Mouse (Mus musculus) left cerebral cortex, adult 11 months (tissue): ENCODE measurements around the gene Fkbp14.

Experiments
- DNase-seq: peaks from one replicate; pipeline ENCODE4 v3.0.0; 2022; ENCODE audit warnings: low spot score

Gene Fkbp14

DNA sequence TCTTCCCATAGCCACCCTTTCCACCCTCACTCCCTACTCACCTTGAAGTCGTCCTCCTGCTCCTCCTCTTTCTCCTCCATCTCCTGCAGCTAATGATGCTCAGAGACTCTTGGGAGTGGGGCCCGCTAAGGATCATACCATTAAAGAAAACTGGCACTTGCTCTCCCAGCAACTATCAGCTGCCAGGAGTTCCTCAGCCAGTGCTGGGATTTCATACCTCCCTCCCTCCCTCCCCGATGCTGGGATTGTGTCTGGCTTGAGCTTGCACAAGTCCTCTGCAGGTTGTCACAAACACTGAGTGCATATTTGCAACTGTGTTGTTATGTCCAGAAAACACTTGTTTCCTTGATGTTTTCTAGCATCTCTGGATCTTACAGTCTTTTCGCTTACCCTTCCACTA is at the start of gene Fkbp14:
TSS of gene Fkbp14 (minus strand) at position 101 of the 400 bp plus-strand sequence.
- no peak for DNase-seq

DNA sequence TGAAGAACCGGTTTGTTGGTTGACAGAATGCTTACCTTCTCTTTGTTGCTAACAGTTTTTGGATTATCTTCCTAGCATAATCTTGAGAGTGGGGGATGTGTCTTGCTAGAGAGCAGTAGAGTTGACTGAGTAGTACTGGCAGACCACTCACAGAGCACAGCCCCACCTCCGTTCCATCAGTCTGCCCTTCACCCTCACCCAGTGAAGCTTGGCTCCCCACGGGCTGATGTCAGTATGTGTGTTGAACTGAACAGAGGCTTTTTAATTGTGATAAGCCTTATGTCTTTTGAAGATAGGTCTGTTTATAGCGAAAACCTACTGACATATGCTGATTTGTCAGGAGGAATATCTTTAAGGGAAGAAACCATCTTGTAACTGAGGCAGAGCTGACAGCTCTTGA is 46.1 kb upstream of the Fkbp14 start:
- DNase-seq: no peak

DNA sequence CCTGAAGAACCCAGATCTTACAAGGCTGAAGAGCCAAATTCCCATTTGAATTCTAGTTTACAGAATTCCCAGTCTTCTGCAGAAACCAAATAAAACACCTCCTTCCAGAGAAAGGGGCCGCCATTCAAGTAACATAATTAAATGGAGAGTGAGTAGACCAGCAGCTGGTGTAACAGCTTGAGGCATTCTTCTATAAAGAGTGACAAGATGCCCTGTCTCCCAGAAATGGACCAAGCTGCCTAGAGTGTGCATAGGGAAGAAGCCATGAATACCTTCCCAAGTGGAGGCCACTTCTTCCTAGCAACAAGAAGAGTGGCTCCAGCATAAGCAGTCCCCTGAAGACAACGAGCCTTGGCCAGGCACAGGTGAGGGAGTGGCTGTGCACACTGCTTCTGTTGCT is 44.8 kb upstream of the Fkbp14 start:
- DNase-seq: no peak

DNA sequence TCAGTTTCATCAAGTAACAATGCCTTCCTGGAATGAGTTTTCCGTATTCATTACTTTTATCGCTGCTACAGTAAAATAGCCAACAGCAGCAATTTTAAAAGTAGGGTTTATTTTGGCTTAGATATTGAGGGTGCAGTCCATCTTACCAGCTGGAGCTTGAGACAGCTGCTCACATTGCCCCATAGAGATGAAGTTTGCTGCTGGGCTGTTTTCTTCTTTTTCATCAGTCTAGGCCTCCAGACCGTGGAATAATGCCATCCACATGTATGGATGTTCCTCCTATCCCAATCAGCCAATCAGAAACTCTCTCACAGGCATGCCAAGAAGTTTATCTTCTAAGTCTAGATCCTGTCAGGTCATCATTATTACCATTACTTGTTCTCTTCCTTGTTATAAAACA is 42.8 kb upstream of the Fkbp14 start:
- no peak for DNase-seq

DNA sequence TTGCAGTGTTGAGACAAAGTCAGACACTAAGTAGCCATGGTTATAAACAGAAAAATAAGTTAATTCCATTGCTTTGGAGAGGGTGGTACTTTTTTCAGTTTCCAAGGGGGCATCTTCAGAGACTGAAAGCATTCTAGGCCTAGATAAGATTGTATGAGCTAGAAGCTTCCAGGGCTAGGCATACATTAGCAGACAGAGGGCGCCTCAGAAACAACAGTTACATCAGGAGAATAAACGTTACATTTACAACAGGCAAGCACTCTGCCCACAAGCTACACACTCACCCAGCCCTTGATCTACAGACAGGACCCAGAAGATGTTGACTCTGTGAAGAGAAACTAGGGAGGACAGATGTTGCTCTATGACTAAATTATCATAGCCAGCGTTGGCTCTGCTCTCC is 34.4 kb upstream of the Fkbp14 start:
- DNase-seq: no peak

DNA sequence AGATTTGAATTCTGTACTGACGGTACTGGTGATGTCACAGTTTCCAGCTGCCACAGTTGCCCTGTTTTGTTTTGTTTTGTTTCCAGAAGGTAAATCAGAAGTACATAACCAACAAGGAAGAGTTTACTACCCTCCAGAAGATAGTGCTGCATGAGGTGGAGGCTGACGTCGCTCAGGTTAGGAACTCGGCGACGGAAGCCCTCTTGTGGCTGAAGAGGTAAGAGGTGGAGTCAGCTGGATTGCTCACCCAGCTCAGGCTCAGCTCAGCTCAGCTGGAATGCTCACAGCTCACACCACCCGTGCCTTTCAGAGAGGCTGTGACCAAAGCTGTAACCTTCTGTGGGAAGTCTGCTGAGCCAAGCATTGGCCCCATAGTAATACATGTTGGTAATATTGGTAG is 32.6 kb upstream of the Fkbp14 start:
- DNase-seq: no peak

DNA sequence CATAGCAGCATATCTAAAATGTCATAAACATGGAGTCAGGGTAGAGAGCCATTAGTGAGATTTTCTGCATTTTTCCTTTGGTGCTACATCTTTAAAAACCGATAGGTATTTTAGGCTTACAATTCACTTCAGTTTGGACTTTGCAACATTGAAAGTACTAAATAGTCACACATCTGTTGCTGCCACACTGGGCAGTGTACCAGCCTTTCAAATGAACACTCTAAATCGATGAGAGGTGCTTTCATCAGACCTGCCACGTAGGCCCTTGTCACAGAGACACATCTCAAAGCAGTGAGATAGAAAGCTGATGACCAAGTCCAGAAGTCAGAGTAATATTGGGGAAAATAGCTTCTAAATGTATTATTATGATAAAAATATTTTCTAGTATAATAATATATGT is 31.3 kb upstream of the Fkbp14 start:
- no peak for DNase-seq

DNA sequence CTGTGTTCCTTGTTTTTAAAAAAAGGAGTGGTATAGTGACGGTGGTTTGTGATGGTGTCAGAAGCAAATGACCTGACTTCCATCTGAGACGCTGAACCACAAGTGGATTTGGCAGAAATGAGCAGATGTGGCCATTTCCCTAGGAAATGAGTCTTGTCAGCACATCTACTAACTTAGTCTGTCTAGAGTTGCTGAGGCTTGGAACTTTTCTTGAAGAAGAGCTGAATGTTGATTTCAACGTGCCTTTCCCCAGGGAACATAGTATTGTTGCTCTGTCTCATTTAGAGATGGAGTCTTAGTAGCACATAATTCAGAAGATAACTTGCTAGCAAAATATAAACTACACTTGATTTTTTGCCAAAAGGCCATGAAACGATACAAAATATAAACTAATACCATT is 23.2 kb upstream of the Fkbp14 start:
- no peak for DNase-seq

DNA sequence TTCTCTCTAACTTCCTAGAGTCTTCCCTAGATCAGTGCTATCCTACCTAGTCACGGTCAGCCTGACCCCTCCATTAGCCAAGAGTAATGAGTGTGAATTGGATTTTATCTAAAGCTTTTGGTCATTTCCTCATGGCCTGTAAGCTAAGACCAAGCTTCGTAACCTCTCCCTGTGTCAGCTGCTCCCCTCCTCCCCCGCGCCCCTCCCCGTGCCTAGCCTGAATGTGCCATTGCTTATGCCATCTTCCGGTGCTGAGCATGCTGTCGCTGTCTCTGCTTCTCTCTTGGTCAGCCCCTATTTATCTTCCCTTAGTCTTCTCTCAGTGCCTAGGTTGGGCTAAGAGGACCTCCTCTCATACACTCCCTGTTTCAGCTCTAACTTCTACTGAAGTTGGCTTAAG is 22.4 kb upstream of the Fkbp14 start:
- no peak for DNase-seq

DNA sequence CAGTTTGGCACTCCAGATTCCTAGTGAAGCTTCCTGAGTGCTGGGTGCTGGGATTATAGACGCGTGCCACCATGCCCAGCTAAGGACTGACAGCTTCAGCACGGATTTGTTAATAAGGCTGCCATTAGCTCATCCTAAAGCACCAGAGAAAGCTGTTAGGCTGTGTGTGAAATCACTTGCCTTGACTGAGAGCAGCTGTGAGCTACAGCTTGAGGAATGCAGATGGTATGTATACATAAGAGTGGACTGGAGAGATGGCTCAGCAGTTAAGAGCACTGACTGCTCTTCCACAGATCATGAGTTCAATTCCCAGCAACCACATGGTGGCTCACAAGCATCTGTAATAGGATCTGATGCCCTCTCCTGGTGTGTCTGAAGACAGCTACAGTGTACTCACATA is 20.3 kb upstream of the Fkbp14 start:
- DNase-seq: no peak

DNA sequence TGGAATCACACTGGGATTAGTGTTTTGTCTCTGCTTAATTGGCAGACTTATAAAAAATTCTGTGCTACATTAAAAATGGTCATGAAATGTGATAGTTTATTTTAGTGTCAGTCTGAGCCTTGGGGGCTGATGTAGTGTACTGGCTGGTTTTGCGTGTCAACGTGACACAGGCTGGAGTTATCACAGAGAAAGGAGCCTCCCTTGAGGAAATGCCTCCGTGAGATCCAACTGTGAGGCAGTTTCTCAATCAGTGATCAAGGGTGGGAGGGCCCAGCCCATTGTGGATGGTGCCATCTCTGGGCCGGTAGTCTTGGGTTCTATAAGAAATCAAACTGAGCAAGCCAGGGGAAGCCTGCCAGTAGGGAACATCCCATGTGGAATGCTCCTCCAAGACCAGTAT is 9.1 kb upstream of the Fkbp14 start:
- no peak for DNase-seq

DNA sequence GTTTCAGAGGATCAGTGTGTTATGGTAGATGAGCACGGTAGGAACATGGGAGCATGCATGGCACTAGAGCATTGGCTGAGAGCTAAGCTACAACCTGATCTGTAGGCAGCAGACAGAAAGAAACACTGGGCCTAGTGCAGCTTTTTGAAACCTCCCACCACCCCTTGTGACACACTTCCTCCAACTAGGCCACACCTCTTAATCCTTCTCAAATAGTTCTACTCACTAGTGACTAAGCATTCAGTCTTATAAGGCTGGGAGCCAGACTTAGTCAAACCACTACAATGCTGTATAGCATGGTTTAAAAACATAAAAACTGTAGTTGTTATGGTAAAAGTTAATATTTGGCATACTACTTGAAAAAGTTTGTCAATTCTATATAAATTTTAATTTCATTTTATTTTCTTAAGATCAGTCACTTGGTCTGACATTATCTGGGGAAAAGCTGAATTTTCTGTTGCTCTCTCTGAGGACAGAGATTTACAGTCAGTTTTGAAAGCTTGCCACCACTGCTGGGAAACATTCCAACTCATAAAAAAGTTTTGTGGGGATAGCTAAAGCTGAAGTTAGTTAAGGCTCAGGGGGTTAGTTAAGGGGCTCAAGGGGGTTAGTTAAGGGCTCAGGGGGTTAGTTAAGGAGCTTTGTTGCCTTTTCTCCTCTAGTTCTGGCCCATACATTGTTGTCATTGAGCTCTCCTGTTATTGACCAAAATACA is 7.0 kb upstream of the Fkbp14 start:
- DNase-seq: no peak

DNA sequence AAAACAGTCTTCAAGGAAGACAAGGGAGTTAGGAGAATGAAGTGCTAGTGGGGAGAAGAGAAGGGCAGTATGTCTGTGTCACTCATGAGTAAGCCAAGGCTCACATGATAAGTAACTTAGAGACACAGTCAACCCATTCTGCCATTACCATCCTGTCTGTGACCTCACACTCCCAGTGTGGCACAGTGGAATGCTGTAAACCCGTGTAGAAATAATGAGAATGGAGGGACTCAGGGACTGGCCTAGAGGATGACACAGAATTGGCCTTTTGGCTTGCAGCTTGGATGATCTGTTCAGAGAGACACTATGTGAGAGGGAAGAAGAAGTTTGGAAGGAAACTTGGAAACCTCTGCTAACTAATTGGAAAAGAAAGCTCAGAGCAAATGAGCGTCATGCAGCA is 5.8 kb upstream of the Fkbp14 start:
- DNase-seq: no peak

DNA sequence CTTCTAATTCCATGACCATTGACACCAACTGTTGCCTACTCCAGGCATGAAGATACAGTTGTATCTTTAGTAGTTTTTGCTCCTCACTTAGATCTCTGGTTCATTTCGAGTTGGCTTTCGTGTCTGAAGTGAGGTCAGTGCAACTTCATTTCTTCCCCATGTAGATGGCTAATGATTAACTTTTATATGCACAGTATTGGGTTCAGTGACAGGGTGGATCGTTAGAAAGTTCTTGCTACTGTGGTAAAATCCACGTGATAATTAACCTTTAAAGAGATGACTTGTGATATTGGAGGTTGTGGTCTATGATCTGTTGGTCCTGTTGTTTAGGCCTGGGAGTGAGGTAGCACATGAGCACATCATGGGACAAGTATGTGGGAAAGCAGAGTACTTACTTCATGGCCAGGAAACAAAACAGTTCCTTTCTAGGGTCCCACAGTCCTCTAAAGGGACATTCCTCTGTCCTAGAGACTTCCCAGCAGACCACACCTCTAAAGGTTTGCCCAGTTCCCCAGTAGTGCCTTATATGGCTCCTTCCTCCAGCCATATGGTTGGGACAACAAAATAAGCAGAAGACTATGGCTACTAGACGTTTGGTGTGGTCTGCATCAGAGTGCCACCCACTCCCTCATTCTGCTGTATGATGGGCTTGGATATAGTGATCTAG is 3.7 kb upstream of the Fkbp14 start:
- no peak for DNase-seq

DNA sequence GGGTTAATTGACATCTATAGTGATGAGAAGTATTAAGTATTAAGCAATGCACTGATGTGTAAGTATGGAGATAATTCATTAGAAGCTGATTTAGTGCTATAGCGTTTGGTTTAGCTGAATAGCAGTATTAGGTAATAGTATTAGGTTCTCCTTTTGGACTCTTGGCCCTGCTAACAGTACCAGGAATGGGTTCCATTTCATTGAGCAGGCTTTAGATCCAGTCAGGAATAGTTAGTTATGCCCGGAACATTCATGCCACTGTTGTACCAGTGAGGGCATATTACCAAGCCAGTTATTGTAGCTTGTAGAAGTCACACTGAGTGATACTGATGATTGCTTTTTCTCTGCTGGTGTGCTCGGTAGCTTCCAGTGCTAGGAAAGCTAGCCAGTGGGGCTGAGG is 603 bp upstream of the Fkbp14 start:
- no peak for DNase-seq

DNA sequence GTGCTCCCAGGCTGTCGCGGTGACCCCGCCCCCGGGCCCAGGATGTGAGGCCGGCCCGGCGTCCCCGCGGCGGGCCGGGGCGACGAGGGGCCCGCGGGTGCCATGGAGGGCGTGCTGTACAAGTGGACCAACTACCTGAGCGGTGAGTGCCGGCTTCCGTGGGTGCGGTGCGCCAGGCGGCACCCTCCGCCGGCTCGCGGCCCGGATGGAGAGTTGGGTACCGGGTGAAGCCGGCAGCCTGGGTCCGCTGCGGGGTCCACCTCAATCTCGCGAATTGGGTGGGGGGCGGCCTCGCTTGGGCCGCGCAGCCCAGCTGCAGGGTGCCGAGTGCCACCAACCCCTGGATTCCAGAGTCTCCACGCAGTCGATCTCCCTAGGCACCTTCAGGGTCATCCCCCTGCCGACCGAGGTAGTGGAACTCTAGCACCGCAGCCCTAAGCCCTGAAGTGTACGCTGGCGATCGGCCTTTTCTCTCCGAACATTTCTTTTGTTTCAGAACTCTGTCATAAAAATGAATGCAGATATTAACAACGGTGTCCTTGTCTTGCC is 1.7 kb downstream of the Fkbp14 start:
- DNase-seq: no peak

DNA sequence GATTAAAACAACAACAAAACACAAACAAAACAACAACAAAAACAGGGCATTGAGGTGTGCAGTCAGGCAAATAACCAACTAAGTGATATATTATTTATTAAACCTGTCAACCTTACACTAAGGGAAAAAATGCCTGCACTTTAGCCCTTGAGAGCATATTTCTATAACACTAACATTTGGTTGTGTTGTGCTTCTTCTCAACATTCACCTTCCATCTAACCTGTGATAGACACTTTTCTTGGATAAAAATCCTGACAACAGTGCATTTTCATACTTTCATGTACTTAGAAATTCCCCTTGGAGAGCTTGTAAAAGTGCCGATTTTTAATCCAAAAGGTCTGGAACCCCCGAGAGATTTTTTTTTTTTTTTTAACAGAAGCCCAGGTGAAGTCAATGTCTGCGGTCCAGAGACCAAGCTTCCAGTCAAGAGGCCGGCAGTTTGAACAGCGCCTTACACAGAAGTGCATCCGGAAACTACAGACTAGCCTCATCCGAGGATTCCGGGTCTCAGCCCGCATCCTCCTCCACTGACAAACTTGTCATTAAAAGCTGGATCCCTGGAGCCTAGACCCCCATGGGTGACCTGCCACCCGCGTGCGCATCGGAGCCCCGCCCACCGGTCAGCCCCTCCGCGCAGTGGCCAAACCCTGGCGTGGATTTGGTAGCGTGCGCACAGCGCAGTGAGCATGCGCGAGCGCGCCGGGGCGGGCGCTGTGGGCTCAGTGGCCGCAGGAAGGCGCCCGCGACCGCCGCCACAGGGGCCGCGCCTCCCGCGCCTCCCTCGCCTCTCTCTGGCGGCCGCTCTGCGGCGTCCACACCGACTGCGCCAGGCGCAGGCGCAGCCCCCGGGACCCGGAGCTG is 2.4 kb downstream of the Fkbp14 start, which contains the start of gene Plekha8:
TSS of gene Plekha8 (plus strand) at position 643 of the 861 bp plus-strand sequence.
- DNase-seq: peak; percentile 82

DNA sequence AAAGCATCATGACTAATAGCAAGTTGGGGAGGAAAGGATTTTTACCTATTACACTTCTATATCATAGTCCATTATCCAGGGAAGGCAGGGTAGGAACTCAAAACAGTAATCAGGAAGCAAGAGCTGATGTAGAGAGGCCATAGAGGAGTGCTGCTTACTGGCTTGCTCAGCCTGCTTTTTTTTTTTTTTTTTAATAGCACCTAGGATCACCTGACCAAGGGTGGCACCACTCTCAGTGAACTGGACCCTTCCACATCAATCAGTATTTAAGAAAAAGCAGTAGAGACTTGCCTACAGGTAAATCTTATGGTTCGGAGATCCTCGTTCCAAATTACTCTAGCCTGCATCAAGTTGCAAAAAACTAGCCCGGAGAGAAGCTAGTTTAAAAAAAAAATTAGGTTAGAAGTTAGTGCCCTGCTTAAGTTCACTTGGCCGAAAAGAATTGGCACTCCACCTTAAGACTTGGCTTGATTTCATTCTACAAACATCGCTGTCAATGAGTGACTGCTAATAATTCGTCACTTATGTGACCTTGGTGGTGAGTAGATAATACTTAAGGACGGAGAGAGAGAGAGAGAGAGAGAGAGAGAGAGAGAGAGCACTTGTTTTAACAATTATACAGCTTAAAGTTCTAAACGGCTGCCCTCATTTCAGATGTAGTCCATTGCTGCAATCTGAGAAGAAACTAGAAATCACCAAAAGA is 3.2 kb downstream of the Fkbp14 start:
- DNase-seq: no peak

DNA sequence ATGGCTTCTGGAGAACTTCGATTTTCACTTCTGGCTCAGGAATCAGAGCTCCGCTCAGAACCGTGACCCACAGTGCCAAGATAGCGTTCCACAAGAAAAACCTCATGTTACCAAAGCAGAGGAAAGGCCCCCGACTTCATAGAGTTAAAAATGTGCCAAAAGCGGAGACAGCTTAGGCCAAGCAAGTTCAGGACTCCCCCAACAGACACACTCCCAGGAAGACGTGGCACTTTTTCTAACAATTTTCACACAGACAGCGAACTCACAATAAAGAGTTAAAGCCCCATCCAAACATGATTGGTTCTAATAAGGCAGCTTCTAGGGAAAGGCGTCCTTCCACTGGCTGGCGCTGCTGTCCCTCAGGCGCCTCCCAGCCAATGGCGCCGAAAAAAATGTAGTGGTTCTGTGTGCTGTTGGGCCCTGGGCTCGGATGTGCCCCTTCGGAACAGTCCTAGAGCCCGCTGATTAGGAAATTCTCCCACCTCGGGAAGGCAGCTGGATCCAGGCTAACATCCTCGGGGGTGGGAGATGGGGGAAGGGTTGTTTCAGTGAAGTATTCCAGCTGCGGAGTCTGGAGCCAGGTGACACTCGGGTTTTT is 4.1 kb downstream of the Fkbp14 start:
- DNase-seq: peak; percentile 96

DNA sequence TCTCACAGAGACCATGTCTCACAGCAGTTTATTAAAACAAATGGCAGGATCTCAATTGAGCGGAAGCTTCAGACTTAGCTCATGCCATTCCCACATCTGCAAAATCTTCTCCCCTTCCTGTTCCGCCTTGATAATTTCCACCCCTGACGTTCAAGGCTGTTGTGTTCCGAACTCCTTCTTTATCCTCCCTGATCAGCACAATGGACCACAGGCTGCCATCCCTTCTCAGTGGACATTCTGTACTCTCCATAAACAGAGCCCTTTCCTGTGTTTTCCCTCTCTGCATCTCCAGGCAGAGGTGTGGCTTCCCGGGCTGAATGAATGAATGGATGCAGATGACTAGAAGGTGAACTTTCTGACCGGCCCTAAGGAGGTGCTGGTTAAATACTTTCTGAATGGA is 5.3 kb downstream of the Fkbp14 start:
- no peak for DNase-seq

DNA sequence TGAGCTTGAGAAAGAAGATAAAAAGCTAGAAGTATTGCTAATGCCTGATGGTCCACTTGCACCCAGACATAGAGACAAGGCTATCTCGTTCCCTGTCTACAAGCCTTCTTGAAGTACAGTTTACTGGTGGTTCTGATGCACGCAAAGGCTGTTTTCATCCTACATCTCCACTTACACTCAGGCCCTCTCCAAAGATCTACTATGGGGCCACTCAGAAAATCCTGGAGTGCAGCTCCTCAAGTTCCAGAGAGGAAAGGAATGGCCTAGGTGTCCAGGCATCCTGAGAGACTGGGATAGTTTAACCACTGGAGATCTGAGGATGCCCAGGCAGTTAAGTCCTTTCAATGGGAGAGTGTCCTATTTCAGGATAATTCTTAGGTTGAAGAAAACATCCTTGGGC is 6.4 kb downstream of the Fkbp14 start:
- no peak for DNase-seq

DNA sequence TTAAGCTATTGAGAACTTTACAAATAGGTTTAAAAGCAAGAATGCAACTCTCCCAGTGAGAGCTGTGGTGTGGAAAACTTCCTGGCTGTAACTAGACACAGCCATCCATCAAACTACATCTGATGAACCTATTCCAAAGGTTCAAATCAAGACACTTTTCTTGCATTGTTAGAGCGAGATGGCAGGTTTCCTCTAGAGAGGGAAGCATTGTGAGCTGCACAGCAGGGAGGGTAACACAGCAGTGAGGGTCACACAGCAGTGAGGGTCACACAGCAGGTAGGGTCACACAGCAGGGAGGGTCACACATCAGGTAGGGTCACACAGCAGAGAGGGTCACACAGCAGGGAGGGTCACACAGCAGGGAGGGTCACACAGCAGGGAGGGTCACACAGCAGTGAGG is 8.9 kb downstream of the Fkbp14 start:
- DNase-seq: no peak
